Mouse (Mus musculus): Measurements from ENCODE around the gene Ccl4.

DNA sequence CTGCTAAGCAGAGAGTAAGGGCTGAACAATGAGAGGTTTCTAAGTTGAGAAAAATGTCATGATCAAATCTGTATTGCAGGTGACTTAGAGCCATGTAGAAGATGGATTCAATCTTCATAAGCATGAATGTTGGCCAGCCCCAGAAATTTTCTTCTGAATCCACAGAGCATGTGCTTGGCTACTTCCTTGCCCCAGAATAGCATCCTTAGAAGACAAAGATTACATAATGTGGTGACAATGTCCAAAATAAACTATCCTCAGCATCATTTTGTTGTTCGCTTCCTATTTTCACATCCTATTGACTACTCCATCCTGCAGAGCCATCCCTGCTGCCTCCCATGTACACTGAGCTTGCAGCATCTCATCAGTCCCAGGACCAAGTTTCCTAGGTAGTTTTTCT lies 13.3 kb downstream of the Ccl4 start:
- TF ChIP-seq CTCF (IDR thresholded peaks at IDR 0.05; ENCODE audit: low read depth, low read length) = no peak
- no peak for TF ChIP-seq POLR2A (IDR thresholded peaks at IDR 0.05; ENCODE audit: insufficient read depth, low read length)
